Mouse (Mus musculus): ENCODE measurements around the gene Inka2. TPM values are rescaled to one million over a fixed set of nuclear protein-coding genes. Genes with fewer than 3 reads are reported as not detected.
A peak's percentile ranks its signal among the peaks of the same experiment; 100 is the strongest.

Inka2 gene
- 1 to 10 TPM; 3.3 to 4.0 TPM for total RNA-seq (2021)
- long read RNA-seq, experiment 1, partial matches to known transcripts = 0 of 1 reads
- long read RNA-seq, experiment 1, other reads (novel, unspliced or antisense) = 1 of 1 reads
- long read RNA-seq, experiment 2, full-length matches to known transcripts = 3 of 4 reads
- long read RNA-seq, experiment 2, partial matches to known transcripts = 0 of 4 reads
- long read RNA-seq, experiment 2, other reads (novel, unspliced or antisense) = 1 of 4 reads

DNA sequence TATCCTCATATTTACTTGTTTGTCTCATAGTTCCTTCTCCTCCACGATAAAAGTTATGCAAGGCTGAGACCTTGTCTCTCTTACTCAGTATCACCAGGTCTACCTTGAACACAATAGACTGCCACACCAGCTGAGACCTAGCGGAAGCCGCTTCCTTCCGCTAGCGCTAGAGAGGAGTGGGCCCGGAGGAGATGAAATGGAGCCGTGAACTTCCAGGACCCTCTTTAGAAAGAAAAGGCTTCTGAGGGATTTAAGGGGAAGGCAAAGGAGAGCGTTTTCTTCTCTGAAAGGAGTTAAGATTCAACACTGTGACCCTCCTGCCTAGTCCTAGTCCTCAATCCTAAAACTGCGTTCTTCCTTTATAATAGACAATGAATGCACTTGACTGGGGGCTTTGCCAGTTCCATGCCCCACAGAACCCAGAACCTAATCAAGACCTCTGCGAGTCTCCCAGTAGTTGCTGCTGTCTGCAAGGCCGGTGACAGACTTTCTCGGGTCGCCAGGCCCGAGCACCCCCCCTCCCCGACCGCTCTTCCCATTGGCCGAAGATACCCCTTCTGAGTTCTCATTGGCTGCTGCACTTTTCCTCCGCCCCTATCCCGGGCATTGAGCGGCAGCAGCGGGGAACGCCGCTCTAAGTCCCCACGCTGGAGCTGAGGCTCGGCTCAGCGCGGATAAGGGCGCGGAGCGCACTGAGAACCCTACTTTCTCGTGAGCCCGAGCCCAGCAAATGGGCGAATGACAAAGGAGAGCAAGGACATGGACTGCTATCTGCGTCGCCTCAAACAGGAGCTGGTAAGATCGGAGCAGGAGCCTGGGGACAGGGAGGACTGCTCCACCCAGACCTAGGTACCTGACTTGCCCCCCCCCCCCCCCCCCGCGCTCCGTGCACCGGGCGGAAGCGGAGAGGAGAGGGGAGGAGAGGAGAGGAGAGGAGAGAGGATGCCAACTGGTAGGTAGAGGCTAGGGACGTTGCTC is at the start of gene Inka2:
Inka2 (plus strand) TSS at position 569 of the 978 bp plus-strand sequence.
- intact Hi-C loops (cut with DNase I) = no loop called here
- peak; percentile 66 to 75 for DNase-seq

GRCm38 (mm10) chr3:105655031-105655585 is 49.3 kb upstream of the Inka2 start:
- intact Hi-C loops (cut with DNase I) = no loop called here
- peak; percentile 17 to 33 for DNase-seq

DNA sequence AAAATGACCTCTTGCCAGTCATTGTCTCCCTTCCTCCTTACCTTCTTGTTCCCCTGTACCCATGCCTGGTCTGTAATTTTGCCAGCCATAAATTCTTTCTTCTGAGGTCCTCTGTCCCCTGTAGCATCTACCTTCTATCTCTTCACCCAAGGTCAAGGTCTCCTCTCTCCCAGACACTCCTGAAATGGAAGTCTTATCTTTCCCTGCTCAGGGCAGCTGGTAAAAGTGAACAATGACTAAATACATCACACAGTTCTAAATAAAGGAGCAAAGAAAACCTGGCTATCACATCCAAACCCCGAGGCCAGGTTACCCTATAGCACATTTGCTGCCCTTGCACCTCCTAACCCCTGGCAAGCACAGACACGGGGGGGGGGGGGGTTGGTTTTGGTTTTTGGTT is 43.9 kb upstream of the Inka2 start:
- no peak for DNase-seq
- intact Hi-C loops (cut with DNase I) = no loop called here

DNA sequence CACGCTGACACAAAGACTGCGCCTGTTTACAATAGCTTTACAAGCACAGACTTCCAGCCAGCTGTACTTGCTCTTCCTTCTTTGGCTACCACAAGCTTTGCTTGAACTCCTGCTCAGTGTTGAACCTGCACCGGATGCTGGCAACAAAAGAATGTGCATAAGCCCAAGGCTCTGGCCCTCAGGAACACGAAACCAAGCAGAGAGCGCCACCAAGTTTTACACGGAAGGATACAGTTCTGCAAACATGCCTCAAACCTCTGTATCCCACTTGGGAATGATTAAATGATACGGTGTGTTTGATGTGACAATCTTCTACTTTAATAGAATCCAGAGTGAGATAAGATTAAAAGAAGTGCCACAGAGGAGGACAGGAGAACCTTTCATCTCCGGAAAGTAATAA is 41.4 kb upstream of the Inka2 start:
- no peak for DNase-seq
- intact Hi-C loops (cut with DNase I) = no loop called here

- DNase-seq = no peak
Observed at GRCm38 (mm10) chr3:105665105-105665765, 39.2 kb upstream of the Inka2 start.

GRCm38 (mm10) chr3:105666996-105667523 is 37.3 kb upstream of the Inka2 start:
- DNase-seq = no peak
- intact Hi-C loops (cut with DNase I) = no loop called here

More at GRCm38 (mm10) chr3:105665105-105665765, 39.2 kb upstream of the Inka2 start:
- intact Hi-C loops (cut with DNase I) = no loop called here

DNA sequence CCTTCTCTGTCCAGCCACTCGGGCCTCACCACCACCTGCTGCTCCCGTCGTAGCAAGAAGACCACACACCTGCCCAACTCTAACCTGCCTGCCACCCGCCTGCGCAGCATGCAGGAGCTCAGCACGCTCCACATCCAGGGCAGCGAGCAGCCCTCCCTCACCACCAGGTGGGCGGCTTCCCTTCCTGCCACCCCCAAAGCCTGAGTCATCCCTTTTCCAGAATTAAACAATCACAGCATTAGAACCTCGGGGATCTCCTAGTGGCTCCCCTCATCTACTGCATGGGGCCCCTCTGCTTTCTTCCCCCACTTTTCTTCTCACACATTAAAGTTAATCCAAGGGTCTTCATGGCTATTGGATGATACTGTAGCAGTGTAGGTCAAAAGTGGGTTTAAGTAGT is 36.2 kb upstream of the Inka2 start:
- intact Hi-C loops (cut with DNase I) = no loop called here
- no peak for DNase-seq

GRCm38 (mm10) chr3:105669776-105670175 is 34.6 kb upstream of the Inka2 start:
- intact Hi-C loops (cut with DNase I) = loop anchor here (5.0 kb wide), 1 partner anchor 873 kb away; no protein-coding TSS in a partner anchor
- DNase-seq = no peak

DNA sequence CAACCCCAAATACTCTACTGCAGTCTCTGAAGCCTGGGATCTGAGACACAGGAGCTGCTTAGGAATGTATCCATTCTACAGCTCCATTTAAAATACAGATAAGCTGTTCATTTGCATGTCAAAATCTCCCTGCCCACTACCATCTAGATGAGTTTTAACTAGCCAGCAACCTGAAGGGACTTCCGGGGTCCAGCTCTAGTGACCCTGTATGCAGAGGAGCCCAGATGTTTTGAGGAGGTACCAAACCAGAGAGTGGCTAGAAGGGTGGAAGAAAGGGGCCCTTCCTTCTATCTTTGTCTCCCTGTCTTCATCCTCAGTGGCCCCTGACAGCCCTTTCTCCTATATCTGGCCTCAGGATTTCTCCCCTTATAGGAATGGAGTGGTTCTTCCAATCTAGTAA is 33.6 kb upstream of the Inka2 start:
- intact Hi-C loops (cut with DNase I) = loop anchor here (5.0 kb wide), 1 partner anchor 872 kb away; no protein-coding TSS in a partner anchor
- no peak for DNase-seq

GRCm38 (mm10) chr3:105674595-105675218 is 29.7 kb upstream of the Inka2 start:
- intact Hi-C loops (cut with DNase I) = loop anchor here (2.0 to 5.0 kb wide), 2 partner anchors 224 to 868 kb away; no protein-coding TSS in a partner anchor
- peak in 1 of 2 experiments; percentile 21 for DNase-seq

DNA sequence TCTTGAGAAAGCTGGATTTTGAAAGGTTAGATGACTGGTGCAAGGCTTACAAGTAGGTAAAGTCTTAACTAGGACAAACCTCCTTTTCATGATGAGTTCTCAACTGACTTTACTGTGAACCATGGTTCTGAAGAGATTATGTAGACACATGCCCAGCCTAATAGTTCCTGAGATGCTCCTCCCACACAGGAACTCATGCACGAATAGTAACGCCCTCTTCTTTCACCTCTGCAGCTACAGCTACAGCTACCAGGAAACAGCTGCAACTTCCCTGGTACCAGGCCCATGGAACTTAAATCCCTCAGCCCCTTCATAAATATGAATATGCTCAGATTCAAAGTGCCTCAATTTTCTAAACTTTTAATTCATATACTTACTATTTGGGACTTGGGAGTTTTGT is 28.5 kb upstream of the Inka2 start:
- DNase-seq = no peak
- intact Hi-C loops (cut with DNase I) = loop anchor here (2.0 kb wide), 1 partner anchor 223 kb away; no protein-coding TSS in a partner anchor

DNA sequence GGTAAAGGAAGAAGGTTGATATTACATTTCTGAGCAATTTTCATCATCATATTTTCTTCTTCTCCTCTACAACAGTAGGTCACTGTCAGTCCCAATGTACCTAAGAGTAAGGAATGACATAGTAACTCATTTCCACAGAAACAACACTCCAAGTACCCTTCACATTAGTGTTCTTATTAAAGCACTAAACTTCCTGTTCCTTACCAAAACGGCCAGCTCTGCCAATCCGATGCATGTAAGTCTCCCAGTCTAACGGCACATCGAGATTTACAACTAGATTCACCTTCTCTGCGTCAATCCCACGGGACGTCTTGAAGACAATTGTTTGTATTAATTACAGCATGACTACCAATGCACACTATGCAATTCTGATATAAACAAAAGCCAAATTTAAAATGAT is 24.1 kb upstream of the Inka2 start:
- DNase-seq = no peak
- intact Hi-C loops (cut with DNase I) = no loop called here

DNA sequence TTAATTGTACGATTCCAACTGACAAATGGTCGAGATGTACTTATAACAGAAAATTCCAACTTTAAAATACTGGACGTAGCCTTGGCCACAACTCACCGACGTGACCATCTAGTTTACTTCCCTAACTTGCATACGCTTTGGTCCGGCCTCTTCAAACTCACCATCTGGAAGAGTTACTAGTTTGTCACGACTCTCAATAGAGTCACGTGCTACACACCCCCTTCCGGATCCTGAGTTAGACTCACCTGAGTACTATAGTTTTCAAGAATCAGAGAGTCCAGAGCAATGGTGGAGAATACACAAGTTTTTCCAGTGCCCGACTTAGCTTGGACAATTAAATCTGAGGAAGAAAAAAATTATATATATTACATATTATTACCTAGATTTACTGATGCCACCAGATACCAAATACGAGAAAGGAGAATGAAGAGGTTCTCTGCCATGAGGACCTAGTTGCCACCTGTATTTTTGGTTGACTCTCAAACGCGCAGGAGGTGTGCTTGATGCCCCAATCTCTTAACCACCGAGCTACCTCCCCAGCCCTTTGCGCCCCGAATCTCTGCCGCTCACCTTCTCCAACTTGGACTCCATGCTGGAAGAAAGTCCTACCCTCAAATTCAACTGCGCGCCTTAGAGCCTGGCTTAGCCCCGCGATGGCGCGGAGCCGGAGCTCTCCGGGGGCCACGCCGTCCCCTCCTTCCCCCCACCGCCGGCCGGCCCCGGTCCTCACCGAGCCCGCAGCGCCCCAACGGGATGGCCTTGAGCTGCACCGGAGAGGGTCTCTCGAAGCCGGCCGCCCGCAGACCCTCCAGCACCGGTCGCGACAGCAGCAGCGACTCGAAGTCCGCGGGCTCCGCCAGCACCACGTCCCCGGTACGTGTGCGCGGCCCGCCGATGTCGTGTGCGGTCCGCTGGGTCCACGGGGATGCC is 17.7 kb upstream of the Inka2 start:
- intact Hi-C loops (cut with DNase I) = loop anchor here (1.0 kb wide), 1 partner anchor 40 kb away; no protein-coding TSS in a partner anchor
- DNase-seq = no peak

- intact Hi-C loops (cut with DNase I) = loop anchor here (1.0 kb wide), 1 partner anchor 39 kb away; no protein-coding TSS in a partner anchor
Observed at GRCm38 (mm10) chr3:105687324-105688060, 16.9 kb upstream of the Inka2 start, which contains the start of gene Ddx20. Gene Ddx20 (minus strand): TSS chr3:105687574.

GRCm38 (mm10) chr3:105688536-105688935 is 15.9 kb upstream of the Inka2 start:
- DNase-seq = no peak
- intact Hi-C loops (cut with DNase I) = no loop called here

More at GRCm38 (mm10) chr3:105687324-105688060, 16.9 kb upstream of the Inka2 start, which contains the start of gene Ddx20:
- DNase-seq = peak; percentile 84 to 93

GRCm38 (mm10) chr3:105693327-105694080 is 10.9 kb upstream of the Inka2 start:
- no peak for DNase-seq
- intact Hi-C loops (cut with DNase I) = no loop called here

Data from gastrocnemius, postnatal 36 days (tissue).